Mouse (Mus musculus) neural tube, embryonic 13.5 days (tissue): ENCODE results near the gene Ccdc134. TPM values are rescaled to one million over a fixed set of nuclear protein-coding genes. Genes with fewer than 3 reads are reported as not detected.

ENCODE experiments used
- ATAC-seq: fragments of 200-750 bp; cut with Nextera tagmentation; 2 replicates; pipeline ENCODE4 v1.8.0; 2017; ENCODE audit warnings: low read depth, mild to moderate bottlenecking, moderate TSS enrichment, moderate library complexity
- H3K27ac ChIP-seq: fragments of 300-500 bp; sonication (generic); replicated peaks from 2 replicates; pipeline ENCODE4 v1.5.1; 2015; ENCODE audit warnings: moderate library complexity, mild to moderate bottlenecking, inconsistent platforms
- H3K27me3 ChIP-seq: fragments of 300-500 bp; sonication (generic); 2 replicates; pipeline ENCODE4 v1.6.1; 2015; ENCODE audit warnings: mild to moderate bottlenecking, inconsistent platforms
- H3K36me3 ChIP-seq: fragments of 300-500 bp; sonication (generic); 2 replicates; pipeline ENCODE4 v1.6.1; 2015; ENCODE audit warnings: mild to moderate bottlenecking, inconsistent platforms
- H3K4me1 ChIP-seq: fragments of 300-500 bp; sonication (generic); replicated peaks from 2 replicates; pipeline ENCODE4 v1.6.1; 2015; ENCODE audit warnings: inconsistent platforms
- H3K4me2 ChIP-seq: fragments of 300-500 bp; sonication (generic); 2 replicates; pipeline ENCODE4 v1.6.1; 2015; ENCODE audit warnings: inconsistent platforms, mild to moderate bottlenecking, moderate library complexity
- H3K4me3 ChIP-seq: fragments of 300-500 bp; sonication (generic); 2 replicates; pipeline ENCODE4 v1.5.1; 2015; ENCODE audit warnings: mild to moderate bottlenecking, inconsistent platforms
- H3K9ac ChIP-seq: fragments of 300-500 bp; sonication (generic); 2 replicates; pipeline ENCODE4 v1.6.1; 2015; ENCODE audit warnings: moderate library complexity, mild to moderate bottlenecking, inconsistent platforms
- H3K9me3 ChIP-seq: fragments of 300-500 bp; sonication (generic); 2 replicates; pipeline ENCODE4 v1.6.1; 2016; ENCODE audit warnings: inconsistent platforms
- WGBS: fragments of 180-500 bp; shearing (Covaris S2); methylation state at CpG from one replicate; pipeline ENCODE4 v1.1.7; 2015; 5-methylcytosine and 5-hydroxymethylcytosine counted together
- polyA plus RNA-seq: library from polyadenylated mRNA; unstranded; fragments of >200 nt; fragmentation: Nextera tagmentation; extraction: Ambion mirVana; gene quantifications from 2 replicates; pipeline ENCODE4 v1.2.1, GENCODE M21; 2015

Ccdc134 gene
- polyA plus RNA-seq, 1 experiment from 2014 or later: 13.0 TPM

- no peak overlapping the region for H3K9ac ChIP-seq
- H3K27me3 ChIP-seq: no peaks in the 10 kb centered on the region
- H3K36me3 ChIP-seq: peaks cover 100% of the 10 kb centered on the region
- no peaks in the 10 kb centered on the region for H3K4me1 ChIP-seq
- H3K4me2 ChIP-seq: no peak overlapping the region
- 86% methylated on average over 10 of the region's 10 CpGs for WGBS
- H3K9me3 ChIP-seq: no peaks in the 10 kb centered on the region; the same call in 1 of the 2 replicates
- H3K4me3 ChIP-seq: no peak overlapping the region
- ATAC-seq: no peak
- no peak overlapping the region for H3K27ac ChIP-seq
These were observed 55.9 kb downstream of the Ccdc134 start for GRCm38 (mm10) chr15:82183596-82183995.

GRCm38 (mm10) chr15:82184183-82184582 is 56.5 kb downstream of the Ccdc134 start:
- no peaks in the 10 kb centered on the region for H3K4me1 ChIP-seq
- WGBS: 90% methylated on average over 7 of the region's 7 CpGs
- H3K27me3 ChIP-seq: no peaks in the 10 kb centered on the region
- peaks cover 100% of the 10 kb centered on the region for H3K36me3 ChIP-seq
- no peak for ATAC-seq
- H3K9ac ChIP-seq: no peak overlapping the region
- no peaks in the 10 kb centered on the region; the same call in 1 of the 2 replicates for H3K9me3 ChIP-seq
- no peak overlapping the region for H3K4me2 ChIP-seq
- no peak overlapping the region for H3K4me3 ChIP-seq
- no peak overlapping the region for H3K27ac ChIP-seq

- no peak for ATAC-seq
- H3K4me1 ChIP-seq: no peaks in the 10 kb centered on the region
- H3K27me3 ChIP-seq: no peaks in the 10 kb centered on the region
- H3K9ac ChIP-seq: no peak overlapping the region
- no peak overlapping the region for H3K4me2 ChIP-seq
- no peaks in the 10 kb centered on the region; the same call in 1 of the 2 replicates for H3K9me3 ChIP-seq
- H3K36me3 ChIP-seq: peaks cover 100% of the 10 kb centered on the region
- no peak overlapping the region for H3K27ac ChIP-seq
- 94% methylated on average over 10 of the region's 10 CpGs for WGBS
- H3K4me3 ChIP-seq: no peak overlapping the region
These were observed 56.9 kb downstream of the Ccdc134 start for GRCm38 (mm10) chr15:82184656-82185055.

- H3K4me3 ChIP-seq: no peak overlapping the region
- peaks cover 100% of the 10 kb centered on the region for H3K36me3 ChIP-seq
- H3K27me3 ChIP-seq: no peaks in the 10 kb centered on the region
- H3K4me1 ChIP-seq: no peaks in the 10 kb centered on the region
- ATAC-seq: no peak
- no peaks in the 10 kb centered on the region; the same call in 1 of the 2 replicates for H3K9me3 ChIP-seq
- no peak overlapping the region for H3K27ac ChIP-seq
- H3K9ac ChIP-seq: no peak overlapping the region
- WGBS: 85% methylated on average over 14 of the region's 14 CpGs
- no peak overlapping the region for H3K4me2 ChIP-seq
These were observed 57.5 kb downstream of the Ccdc134 start for GRCm38 (mm10) chr15:82185062-82185783.

GRCm38 (mm10) chr15:82186131-82186530 is 58.4 kb downstream of the Ccdc134 start:
- peaks cover 96% of the 10 kb centered on the region for H3K36me3 ChIP-seq
- no peak for ATAC-seq
- no peaks in the 10 kb centered on the region; the same call in 1 of the 2 replicates for H3K9me3 ChIP-seq
- no peaks in the 10 kb centered on the region for H3K27me3 ChIP-seq
- H3K4me3 ChIP-seq: no peak overlapping the region
- 0 out of 2 replicates have a peak overlapping the region, but pooled peaks have one; percentile 3 for H3K27ac ChIP-seq
- WGBS: 81% methylated on average over 14 of the region's 14 CpGs
- no peak overlapping the region for H3K4me2 ChIP-seq
- H3K4me1 ChIP-seq: no peaks in the 10 kb centered on the region
- no peak overlapping the region for H3K9ac ChIP-seq

GRCm38 (mm10) chr15:82186931-82187330 is 59.2 kb downstream of the Ccdc134 start:
- WGBS: 93% methylated on average over 5 of the region's 5 CpGs
- no peaks in the 10 kb centered on the region for H3K4me1 ChIP-seq
- H3K4me2 ChIP-seq: no peak overlapping the region
- ATAC-seq: no peak
- H3K9ac ChIP-seq: no peak overlapping the region
- no peaks in the 10 kb centered on the region for H3K27me3 ChIP-seq
- no peaks in the 10 kb centered on the region; the same call in 1 of the 2 replicates for H3K9me3 ChIP-seq
- no peak overlapping the region for H3K27ac ChIP-seq
- no peak overlapping the region for H3K4me3 ChIP-seq
- H3K36me3 ChIP-seq: peaks cover 96% of the 10 kb centered on the region

GRCm38 (mm10) chr15:82187401-82187800 is 59.7 kb downstream of the Ccdc134 start:
- Histone ChIP-seq H3K4me3 (no peak overlapping the region), H3K9me3 (no peaks in the 10 kb centered on the region; the same call in 1 of the 2 replicates), H3K27me3 (no peaks in the 10 kb centered on the region), H3K4me1 (no peaks in the 10 kb centered on the region), H3K36me3 (peaks cover 96% of the 10 kb centered on the region), H3K27ac (no peak overlapping the region), H3K4me2 (no peak overlapping the region), H3K9ac (no peak overlapping the region)
- WGBS: 87% methylated on average over 4 of the region's 4 CpGs
- no peak for ATAC-seq

- Histone ChIP-seq H3K9me3 (no peaks in the 10 kb centered on the region), H3K27me3 (no peaks in the 10 kb centered on the region), H3K27ac (no peak overlapping the region), H3K4me3 (no peak overlapping the region), H3K4me2 (no peak overlapping the region), H3K9ac (no peak overlapping the region), H3K4me1 (no peaks in the 10 kb centered on the region), H3K36me3 (peaks cover 96% of the 10 kb centered on the region)
- 96% methylated on average over 1 of the region's 1 CpGs for WGBS
- ATAC-seq: no peak
These were observed 60.2 kb downstream of the Ccdc134 start for GRCm38 (mm10) chr15:82187924-82188323.

GRCm38 (mm10) chr15:82188481-82189240 is 60.9 kb downstream of the Ccdc134 start:
- Histone ChIP-seq H3K27ac (no peak overlapping the region), H3K4me3 (no peak overlapping the region), H3K9me3 (no peaks in the 10 kb centered on the region), H3K36me3 (peaks cover 96% of the 10 kb centered on the region), H3K9ac (no peak overlapping the region), H3K4me2 (no peak overlapping the region), H3K4me1 (no peaks in the 10 kb centered on the region), H3K27me3 (no peaks in the 10 kb centered on the region)
- ATAC-seq: no peak
- WGBS: 90% methylated on average over 10 of the region's 10 CpGs

Other genes starting within 250 kb of the Ccdc134 start
- 78.6 and 80.6 TPM in 2 replicates for gene Polr3h, start 201.7 kb upstream of the Ccdc134 start, polyA plus RNA-seq
- 117 and 127 TPM in 2 replicates for gene Csdc2, start 191.2 kb upstream of the Ccdc134 start, polyA plus RNA-seq
- 62.2 and 75.2 TPM in 2 replicates for gene Pmm1, start 167.0 kb upstream of the Ccdc134 start, polyA plus RNA-seq
- not detected in 2 replicates for gene 1700029P11Rik, start 147.4 kb upstream of the Ccdc134 start, polyA plus RNA-seq
- gene Xrcc6, start 140.1 kb upstream of the Ccdc134 start, polyA plus RNA-seq: 45.0 and 46.7 TPM in 2 replicates
- gene Desi1, start 94.1 kb upstream of the Ccdc134 start, polyA plus RNA-seq: 43.4 and 46.2 TPM in 2 replicates
- gene Snu13, start 80.3 kb upstream of the Ccdc134 start, polyA plus RNA-seq: 230 and 245 TPM in 2 replicates
- gene 4930407I10Rik, start 68.8 kb upstream of the Ccdc134 start, polyA plus RNA-seq: not detected in 2 replicates
- 0.04 TPM in 1 of 2 replicates, not detected in the other for gene Mei1, start 57.9 kb upstream of the Ccdc134 start, polyA plus RNA-seq
- 184 and 189 TPM in 2 replicates for gene Srebf2, start 19.3 kb downstream of the Ccdc134 start, polyA plus RNA-seq
- 0.72 and 0.82 TPM in 2 replicates for gene Shisa8, start 84.9 kb downstream of the Ccdc134 start, polyA plus RNA-seq
- gene Tnfrsf13c, start 96.4 kb downstream of the Ccdc134 start, polyA plus RNA-seq: 0.13 and 0.66 TPM in 2 replicates
- gene Cenpm, start 116.8 kb downstream of the Ccdc134 start, polyA plus RNA-seq: 15.2 and 16.5 TPM in 2 replicates
- gene 1500009C09Rik, start 124.5 kb downstream of the Ccdc134 start, polyA plus RNA-seq: 7.8 and 7.9 TPM in 2 replicates
- gene Sept3, start 147.0 kb downstream of the Ccdc134 start, polyA plus RNA-seq: 359 and 361 TPM in 2 replicates
- gene Wbp2nl, start 171.0 kb downstream of the Ccdc134 start, polyA plus RNA-seq: not detected in 2 replicates
- 26.5 and 33.4 TPM in 2 replicates for gene Naga, start 211.0 kb downstream of the Ccdc134 start, polyA plus RNA-seq
- gene Pheta2, start 211.0 kb downstream of the Ccdc134 start, polyA plus RNA-seq: 3.0 and 3.7 TPM in 2 replicates
- gene Smdt1, start 211.0 kb downstream of the Ccdc134 start, polyA plus RNA-seq: 383 and 401 TPM in 2 replicates
- 343 and 383 TPM in 2 replicates for gene Ndufa6, start 226.4 kb downstream of the Ccdc134 start, polyA plus RNA-seq